Mouse (Mus musculus) midbrain, embryonic 16.5 days (tissue): ENCODE measurements around the gene Olfr1359. TPM values are rescaled to one million over a fixed set of nuclear protein-coding genes. Genes with fewer than 3 reads are reported as not detected.

ENCODE experiments used
- ATAC-seq: fragments of 200-750 bp; cut with Nextera tagmentation; 2 replicates; pipeline ENCODE4 v1.8.0; 2017; ENCODE audit warnings: moderate TSS enrichment
- H3K27ac ChIP-seq: fragments of 300-500 bp; sonication (generic); 2 replicates; pipeline ENCODE4 v1.5.1; 2014; ENCODE audit warnings: mild to moderate bottlenecking, low read length, mixed read lengths
- H3K27me3 ChIP-seq: fragments of 300-500 bp; sonication (generic); 2 replicates; pipeline ENCODE4 v1.6.1; 2014; ENCODE audit warnings: low read depth, low read length, mixed read lengths; ENCODE audit not compliant: control insufficient read depth, insufficient read depth
- H3K36me3 ChIP-seq: fragments of 300-500 bp; sonication (generic); 2 replicates; pipeline ENCODE4 v1.6.1; 2014; ENCODE audit warnings: mild to moderate bottlenecking, low read length, moderate library complexity, mixed read lengths; ENCODE audit not compliant: control insufficient read depth, insufficient read depth
- H3K4me1 ChIP-seq: fragments of 300-500 bp; sonication (generic); 2 replicates; pipeline ENCODE4 v1.6.1; 2014; ENCODE audit warnings: mild to moderate bottlenecking, low read length, mixed read lengths; ENCODE audit not compliant: control insufficient read depth, insufficient read depth
- H3K4me2 ChIP-seq: fragments of 300-500 bp; sonication (generic); 2 replicates; pipeline ENCODE4 v1.6.1; 2014; ENCODE audit warnings: mild to moderate bottlenecking, low read length, mixed read lengths
- H3K4me3 ChIP-seq: fragments of 300-500 bp; sonication (generic); 2 replicates; pipeline ENCODE4 v1.5.1; 2014; ENCODE audit warnings: low read depth, mild to moderate bottlenecking, low read length, moderate library complexity, mixed read lengths
- H3K9ac ChIP-seq: fragments of 300-500 bp; sonication (generic); 2 replicates; pipeline ENCODE4 v1.6.1; 2014; ENCODE audit warnings: low read depth, low read length, mixed read lengths
- H3K9me3 ChIP-seq: fragments of 300-500 bp; sonication (generic); replicated peaks from 2 replicates; pipeline ENCODE4 v1.6.1; 2014; ENCODE audit warnings: mild to moderate bottlenecking, low read length, mixed read lengths; ENCODE audit not compliant: control insufficient read depth, poor library complexity, severe bottlenecking
- WGBS: fragments of 180-500 bp; shearing (Covaris S2); extraction: QIAGEN DNeasy Blood & Tissue Kit; methylation state at CpG from one replicate; pipeline ENCODE4 v1.1.7; 2014; 5-methylcytosine and 5-hydroxymethylcytosine counted together
- polyA plus RNA-seq: library from polyadenylated mRNA; unstranded; fragments of >200 nt; fragmentation: Nextera tagmentation; extraction: Ambion mirVana; gene quantifications from 2 replicates; pipeline ENCODE4 v1.2.1, GENCODE M21; 2015

Olfr1359 gene
- not detected in 2 replicates for polyA plus RNA-seq

DNA sequence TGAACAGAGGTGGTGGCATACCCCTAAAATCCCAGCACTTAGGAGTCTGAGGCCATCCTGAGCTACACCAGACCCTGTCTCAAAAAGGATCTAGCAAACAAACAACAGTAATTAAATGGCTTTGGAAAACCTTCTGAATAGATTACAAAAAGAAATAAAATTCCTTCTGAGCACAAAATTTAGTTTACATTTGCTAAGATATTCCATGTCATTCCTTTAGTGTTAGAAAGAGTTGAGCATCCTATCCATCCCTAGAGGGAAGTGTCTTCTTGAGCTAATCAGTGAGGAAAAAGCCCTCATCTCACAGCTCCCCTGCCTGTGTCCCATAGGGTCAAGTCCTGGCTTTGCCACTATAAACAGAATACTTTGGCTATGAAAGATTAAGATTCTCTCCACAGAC, at the start of gene Olfr1359:
Gene Olfr1359, plus strand, starts transcription at position 301 of the 400 bp plus-strand sequence.
- Histone ChIP-seq H3K4me3 (no peak within 1 kb of the TSS), H3K27ac (no peak within 1 kb of the TSS), H3K36me3 (no peaks in the 10 kb centered on the region), H3K9me3 (no peaks in the 10 kb centered on the region), H3K4me1 (no peaks in the 10 kb centered on the region), H3K9ac (no peak within 1 kb of the TSS), H3K4me2 (no peak within 1 kb of the TSS), H3K27me3 (no peaks in the 10 kb centered on the region)
- ATAC-seq = no peak

- ATAC-seq = no peak
- no peaks in the 10 kb centered on the region for H3K27me3 ChIP-seq
- no peaks in the 10 kb centered on the region for H3K4me1 ChIP-seq
- no peak within 1 kb of the TSS for H3K4me3 ChIP-seq
- H3K9me3 ChIP-seq = no peaks in the 10 kb centered on the region
- no peak within 1 kb of the TSS for H3K9ac ChIP-seq
- 92% methylated on average over 2 of the region's 2 CpGs for WGBS
- H3K4me2 ChIP-seq = no peak within 1 kb of the TSS
- no peaks in the 10 kb centered on the region for H3K36me3 ChIP-seq
- H3K27ac ChIP-seq = no peak within 1 kb of the TSS
Observed at GRCm38 (mm10) chr13:21663286-21663685, 34.6 kb upstream of the Olfr1359 start, which contains the start of gene Olfr1361. Gene Olfr1361 (minus strand): TSS chr13:21663386.

- 90% methylated on average over 2 of the region's 2 CpGs for WGBS
- Histone ChIP-seq H3K4me3 (no peak within 1 kb of the TSS), H3K9me3 (no peaks in the 10 kb centered on the region), H3K27ac (no peak within 1 kb of the TSS), H3K27me3 (no peaks in the 10 kb centered on the region), H3K4me1 (no peaks in the 10 kb centered on the region), H3K9ac (no peak within 1 kb of the TSS), H3K4me2 (no peak within 1 kb of the TSS), H3K36me3 (no peaks in the 10 kb centered on the region)
- no peak for ATAC-seq
Observed at GRCm38 (mm10) chr13:21677305-21677704, 20.6 kb upstream of the Olfr1359 start, which contains the start of gene Olfr1360. Gene Olfr1360 (minus strand): TSS chr13:21677405.

DNA sequence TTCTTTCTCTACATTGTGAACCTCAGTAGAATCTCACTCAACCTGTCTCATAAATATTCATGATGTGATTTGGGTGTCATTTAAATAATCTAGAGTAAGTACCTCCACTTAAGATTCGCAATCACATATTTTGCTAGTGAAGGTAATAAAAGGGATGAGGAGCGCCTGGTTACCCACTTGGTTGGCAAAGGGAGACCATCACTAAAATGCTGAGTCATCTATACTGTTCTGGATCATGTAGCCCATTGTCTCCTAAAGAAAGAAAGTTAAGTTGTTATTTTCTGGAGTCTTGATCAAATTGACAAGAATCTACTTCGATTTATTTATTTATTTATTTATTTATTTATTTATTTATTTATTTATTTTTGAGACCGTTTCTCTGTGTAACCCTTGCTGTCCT, 8.8 kb downstream of the Olfr1359 start:
- 71% methylated on average over 4 of the region's 4 CpGs for WGBS
- H3K36me3 ChIP-seq = no peaks in the 10 kb centered on the region
- H3K9me3 ChIP-seq = no peaks in the 10 kb centered on the region
- H3K4me3 ChIP-seq = no peak overlapping the region
- ATAC-seq = no peak
- H3K9ac ChIP-seq = no peak overlapping the region
- no peak overlapping the region for H3K4me2 ChIP-seq
- H3K4me1 ChIP-seq = peaks cover 3% of the 10 kb centered on the region; the same call in 1 of the 2 replicates
- H3K27ac ChIP-seq = no peak overlapping the region
- H3K27me3 ChIP-seq = no peaks in the 10 kb centered on the region

GRCm38 (mm10) chr13:21710031-21710711, 12.3 kb downstream of the Olfr1359 start:
- peak; percentile 89 for ATAC-seq
- under 1% methylated on average over 32 of the region's 32 CpGs for WGBS
- no peaks in the 10 kb centered on the region for H3K36me3 ChIP-seq
- H3K27ac ChIP-seq = peak overlapping the region; percentile 73
- peak overlapping the region; percentile 60 for H3K4me3 ChIP-seq
- H3K9me3 ChIP-seq = no peaks in the 10 kb centered on the region
- H3K4me2 ChIP-seq = peak overlapping the region; percentile 43
- H3K27me3 ChIP-seq = no peaks in the 10 kb centered on the region
- H3K9ac ChIP-seq = peak overlapping the region; percentile 56
- H3K4me1 ChIP-seq = peaks cover 8% of the 10 kb centered on the region

DNA sequence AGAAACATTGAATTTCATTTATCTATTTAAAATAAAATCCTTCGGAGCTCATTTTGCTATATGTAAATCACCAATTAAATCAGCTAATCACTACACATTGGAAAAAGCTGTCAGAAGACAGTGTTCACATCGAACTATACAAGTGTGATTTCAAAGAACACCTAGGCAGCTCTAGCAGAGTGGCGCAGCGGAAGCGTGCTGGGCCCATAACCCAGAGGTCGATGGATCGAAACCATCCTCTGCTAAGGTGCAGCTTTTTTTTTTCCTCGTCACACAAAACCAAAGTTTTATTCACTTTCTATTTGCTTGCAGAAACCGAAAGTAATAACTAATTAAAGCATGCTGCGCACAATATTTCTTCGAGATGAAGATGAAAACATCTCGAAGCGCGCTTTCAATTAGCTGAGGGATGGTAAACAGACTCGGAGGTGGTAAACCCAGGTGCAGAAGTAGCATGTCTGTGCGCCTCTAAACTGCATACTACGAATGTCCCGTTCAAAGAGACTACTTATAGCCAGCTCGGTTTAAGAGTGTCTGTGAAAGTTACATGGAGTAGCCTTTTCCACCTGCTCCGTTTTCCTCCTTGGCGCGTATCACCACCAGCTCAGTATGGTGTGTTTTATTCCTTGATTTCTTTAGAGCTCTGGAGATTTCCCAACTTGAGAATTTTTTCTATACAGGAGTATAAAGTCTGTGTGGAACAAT, 13.1 kb downstream of the Olfr1359 start:
- no peaks in the 10 kb centered on the region for H3K27me3 ChIP-seq
- peaks cover 13% of the 10 kb centered on the region for H3K4me1 ChIP-seq
- ATAC-seq = peak; percentile 90
- peak overlapping the region; percentile 60 for H3K4me3 ChIP-seq
- no peaks in the 10 kb centered on the region for H3K9me3 ChIP-seq
- peak overlapping the region; percentile 61 for H3K4me2 ChIP-seq
- no peak overlapping the region for H3K27ac ChIP-seq
- peak overlapping the region; percentile 52 for H3K9ac ChIP-seq
- 1% methylated on average over 22 of the region's 22 CpGs for WGBS
- H3K36me3 ChIP-seq = no peaks in the 10 kb centered on the region

- peak overlapping the region; percentile 61 for H3K4me2 ChIP-seq
- H3K27ac ChIP-seq = no peak overlapping the region
- H3K4me1 ChIP-seq = peaks cover 13% of the 10 kb centered on the region
- no peak for ATAC-seq
- no peaks in the 10 kb centered on the region for H3K9me3 ChIP-seq
- WGBS = 22% methylated on average over 4 of the region's 4 CpGs
- peak overlapping the region; percentile 60 for H3K4me3 ChIP-seq
- H3K36me3 ChIP-seq = no peaks in the 10 kb centered on the region
- H3K27me3 ChIP-seq = no peaks in the 10 kb centered on the region
- H3K9ac ChIP-seq = peak overlapping the region; percentile 52; the same call in 1 of the 2 replicates
Observed at GRCm38 (mm10) chr13:21711698-21712097, 13.8 kb downstream of the Olfr1359 start.

- Histone ChIP-seq H3K4me3 (peak overlapping the region; percentile 49; the same call in 1 of the 2 replicates), H3K27ac (no peak overlapping the region), H3K4me2 (peak overlapping the region; percentile 95), H3K27me3 (no peaks in the 10 kb centered on the region), H3K4me1 (peaks cover 26% of the 10 kb centered on the region), H3K36me3 (no peaks in the 10 kb centered on the region), H3K9me3 (no peaks in the 10 kb centered on the region), H3K9ac (no peak overlapping the region; the same call in 1 of the 2 replicates)
- 1% methylated on average over 7 of the region's 7 CpGs for WGBS
- no peak for ATAC-seq
Observed at GRCm38 (mm10) chr13:21714725-21715124, 16.8 kb downstream of the Olfr1359 start.
